Mouse (Mus musculus) cerebellum, adult 9-11 months (tissue): Measurements from ENCODE around the gene Ajap1.
A peak's percentile ranks its signal among the peaks of the same experiment; 100 is the strongest.

ENCODE experiments used
- DNase-seq: peaks from one replicate; pipeline ENCODE4 v3.0.0; 2022

Gene Ajap1

DNA sequence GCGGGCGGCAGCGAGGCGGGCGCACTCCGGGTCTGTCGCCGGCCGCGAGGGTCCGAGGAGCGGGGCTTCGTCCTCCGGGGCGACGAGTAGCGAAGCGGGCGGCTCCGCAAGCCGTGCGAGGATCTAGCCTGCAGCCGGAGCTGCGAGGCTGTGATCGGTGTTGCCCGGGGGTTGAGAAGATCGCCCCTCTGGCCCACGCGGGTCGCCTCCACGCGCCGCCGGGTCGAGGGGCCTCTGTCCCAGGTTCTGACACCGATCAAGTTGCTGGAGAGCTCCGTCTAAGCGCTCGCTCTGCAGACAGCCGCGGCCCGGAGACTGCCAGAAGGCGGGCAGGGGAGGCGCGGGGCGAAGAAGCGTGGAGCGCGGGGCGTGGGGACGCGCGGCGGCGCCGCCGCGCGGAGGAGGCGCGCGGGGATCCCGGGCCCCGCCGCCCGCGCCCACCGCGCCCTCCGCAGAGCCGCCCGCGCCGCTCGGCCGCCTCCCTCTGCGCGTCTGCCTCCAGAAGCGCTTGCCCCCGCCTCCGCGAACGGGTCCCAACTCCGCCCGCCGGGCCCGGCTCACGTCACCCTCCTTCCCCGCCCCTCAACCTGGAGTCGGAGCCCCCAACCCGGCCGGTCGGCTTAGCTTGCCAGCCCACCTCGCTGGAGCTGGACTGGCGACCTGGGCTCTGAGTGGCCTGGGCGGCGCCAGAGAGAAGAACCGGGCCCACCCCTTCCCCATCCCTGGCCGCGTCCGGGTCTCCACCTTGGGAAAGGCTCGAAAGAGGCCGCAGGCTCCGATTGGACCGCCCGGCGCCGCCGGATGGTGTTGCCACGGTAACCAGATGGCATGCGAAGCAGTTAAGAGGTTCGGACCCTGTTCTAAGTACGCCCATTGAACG, at the start of gene Ajap1:
Ajap1 (minus strand) TSS at position 353 of the 880 bp plus-strand sequence.
- DNase-seq: peak; percentile 20

DNA sequence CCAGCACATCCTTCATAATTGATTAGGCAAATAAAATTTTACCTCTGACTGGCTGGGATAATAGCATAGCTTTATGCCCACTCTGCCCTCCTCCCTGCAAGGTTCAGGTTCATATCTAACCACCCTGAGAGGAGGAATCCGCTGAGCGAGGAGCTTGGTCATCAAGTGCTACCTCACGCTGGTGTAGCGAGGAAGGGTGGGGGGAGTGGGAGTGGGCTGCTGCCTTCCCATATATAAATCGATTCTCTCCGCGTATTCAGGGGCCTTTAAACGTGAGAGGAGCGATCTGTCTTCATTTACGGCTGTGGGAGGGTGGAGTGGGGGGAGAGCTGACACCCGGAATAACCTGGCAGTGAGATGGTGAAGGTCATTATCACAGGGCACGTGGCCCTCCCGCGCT, 47.9 kb upstream of the Ajap1 start:
- no peak for DNase-seq

DNA sequence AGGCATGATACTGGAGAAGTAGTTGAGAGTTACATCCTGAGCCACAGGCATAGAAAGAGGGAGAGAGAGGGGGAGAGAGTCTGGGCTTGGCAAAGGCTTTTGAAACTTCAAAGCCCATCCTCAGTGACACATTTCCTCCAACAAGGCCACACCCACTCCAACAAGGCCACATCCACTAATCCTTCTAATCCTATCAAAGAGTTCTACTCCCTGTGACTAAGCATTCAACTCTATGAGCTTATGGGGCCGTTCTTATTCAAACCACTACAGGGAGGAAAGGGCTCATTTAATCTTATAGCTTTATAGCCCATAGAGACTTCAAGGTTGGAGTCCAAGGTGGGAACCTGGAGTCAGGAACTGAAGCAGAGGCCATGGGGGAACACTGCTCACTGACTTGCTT, 39.0 kb upstream of the Ajap1 start:
- no peak for DNase-seq

DNA sequence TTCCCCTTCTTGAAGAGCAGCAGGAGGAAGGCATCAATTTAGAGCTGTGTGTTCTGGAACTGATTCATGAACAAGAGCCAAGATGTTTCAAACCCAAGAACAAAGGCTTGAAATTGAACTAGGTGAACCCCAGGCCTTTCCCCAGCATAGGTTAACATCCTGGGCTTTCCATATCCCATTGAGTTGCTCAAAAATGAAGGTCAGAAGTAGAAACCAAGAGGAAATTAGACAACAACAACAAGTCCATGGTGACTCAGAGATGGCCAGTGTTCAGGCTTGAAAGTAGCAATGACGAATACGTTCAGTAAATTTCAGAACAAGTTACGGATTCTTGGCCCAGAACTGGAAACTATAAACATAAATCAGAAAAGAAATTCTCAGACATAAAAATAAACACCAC, 37.3 kb upstream of the Ajap1 start:
- no peak for DNase-seq

DNA sequence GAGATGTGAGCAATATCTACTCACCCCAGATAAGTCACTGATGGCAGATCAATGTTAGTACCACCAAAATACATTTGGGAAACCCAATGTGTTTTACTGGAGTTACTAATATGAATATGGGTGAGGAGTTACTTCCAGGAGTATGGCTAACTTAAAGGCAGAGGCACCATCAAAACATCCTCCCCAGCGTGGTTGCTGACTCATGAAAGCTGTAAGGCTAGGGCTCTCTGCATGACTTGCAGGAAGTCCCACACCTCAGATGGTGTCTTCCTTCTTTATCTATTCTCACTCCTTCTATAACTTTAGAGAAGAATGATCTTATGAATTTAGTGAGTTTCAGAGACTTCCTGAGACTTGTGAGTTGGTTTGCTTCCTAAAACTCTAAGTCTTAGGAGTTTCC, 36.7 kb upstream of the Ajap1 start:
- DNase-seq: no peak

DNA sequence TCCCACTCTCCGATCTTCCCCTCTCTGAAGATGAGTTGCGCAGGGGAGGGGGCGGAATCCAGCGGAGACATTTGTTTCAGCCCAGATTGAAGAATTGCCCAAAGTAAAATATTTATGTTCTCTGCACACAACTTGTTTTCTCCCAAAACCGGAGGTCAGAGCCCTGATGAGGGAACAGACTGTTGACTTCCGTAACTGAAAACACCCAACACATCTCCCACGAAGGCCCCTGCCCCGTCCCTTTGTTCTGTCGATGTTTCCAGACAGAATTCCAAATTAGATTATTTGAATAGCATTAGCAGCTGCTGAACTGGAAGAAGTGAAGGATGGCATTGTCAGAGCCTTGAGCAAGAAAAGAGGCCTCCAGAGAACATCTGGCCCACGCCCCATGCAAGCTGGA, 33.2 kb upstream of the Ajap1 start:
- DNase-seq: no peak

DNA sequence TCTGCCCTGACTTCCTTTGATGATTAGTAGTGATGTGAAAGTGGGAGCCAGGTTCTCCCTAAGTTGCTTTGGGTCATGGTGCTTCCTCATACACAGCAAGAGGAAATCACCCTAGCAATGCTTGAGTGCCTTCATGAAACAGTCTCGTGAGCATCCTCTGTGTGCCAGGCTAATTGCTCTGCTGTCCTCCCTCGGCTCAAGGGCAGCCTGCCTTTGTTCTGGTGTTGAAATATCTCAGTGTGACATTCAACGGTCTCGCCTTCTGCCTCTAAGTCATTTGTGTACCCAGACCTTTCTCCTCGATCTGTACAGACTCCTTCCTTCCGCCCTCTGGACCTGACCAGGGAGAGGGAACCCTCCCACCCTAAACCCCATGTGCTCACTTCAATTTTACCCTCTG, 31.5 kb upstream of the Ajap1 start:
- no peak for DNase-seq

DNA sequence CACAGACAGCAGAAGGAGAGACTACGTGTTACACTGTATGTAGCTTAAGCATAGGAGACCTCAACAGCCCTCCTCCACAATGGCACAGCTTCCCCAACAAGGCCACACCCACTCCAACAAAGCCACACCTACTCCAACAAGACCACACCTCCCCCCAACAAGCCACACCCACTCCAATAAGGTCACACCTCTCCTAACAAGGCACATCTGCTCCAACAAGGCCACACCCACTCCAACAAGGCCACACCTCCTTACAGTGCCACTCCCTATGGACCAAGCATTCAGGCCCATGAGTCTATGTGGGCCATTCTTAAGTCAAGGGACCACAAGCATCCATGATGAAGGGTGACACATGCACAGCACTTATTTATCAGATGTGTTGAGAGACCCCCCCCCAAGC, 28.9 kb upstream of the Ajap1 start:
- no peak for DNase-seq

DNA sequence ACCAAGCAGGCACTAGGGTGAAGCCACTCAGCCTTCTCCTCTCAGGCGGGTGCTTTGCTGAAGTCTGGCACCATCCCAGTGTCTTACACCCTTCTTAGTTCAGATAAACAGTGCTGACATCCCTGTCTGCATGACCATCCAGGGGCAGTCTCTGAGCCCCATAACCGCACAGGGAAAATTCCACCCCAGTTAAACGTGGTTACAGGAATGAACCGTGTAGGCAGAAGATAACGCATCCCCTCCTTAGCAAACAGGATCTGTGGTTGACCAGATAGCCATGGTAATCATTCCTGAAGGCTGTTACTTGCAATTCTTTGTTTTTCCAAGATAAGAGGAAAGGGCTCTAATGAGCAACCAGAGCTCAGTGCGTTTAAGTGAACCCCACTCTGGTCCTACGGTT, 19.3 kb upstream of the Ajap1 start:
- no peak for DNase-seq

DNA sequence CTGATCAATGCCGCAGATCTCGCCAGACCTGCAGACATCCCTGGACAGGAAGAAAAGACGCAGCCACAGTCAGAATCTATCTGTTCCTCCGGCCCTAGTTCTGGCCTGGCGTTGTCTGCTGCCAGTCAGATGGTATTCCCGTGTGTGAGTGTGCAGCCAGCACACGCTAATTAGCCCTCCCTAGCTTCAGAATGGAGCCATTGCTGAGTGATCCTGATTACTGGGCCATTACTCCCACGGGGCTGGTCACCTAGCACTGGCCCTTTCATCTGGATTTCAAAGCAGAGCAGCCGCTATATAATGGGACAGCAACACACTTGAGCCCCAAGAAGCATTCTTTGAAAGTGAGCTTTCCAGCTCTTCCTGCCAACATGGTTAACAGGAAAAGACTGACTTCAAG, 9.8 kb upstream of the Ajap1 start:
- DNase-seq: no peak

DNA sequence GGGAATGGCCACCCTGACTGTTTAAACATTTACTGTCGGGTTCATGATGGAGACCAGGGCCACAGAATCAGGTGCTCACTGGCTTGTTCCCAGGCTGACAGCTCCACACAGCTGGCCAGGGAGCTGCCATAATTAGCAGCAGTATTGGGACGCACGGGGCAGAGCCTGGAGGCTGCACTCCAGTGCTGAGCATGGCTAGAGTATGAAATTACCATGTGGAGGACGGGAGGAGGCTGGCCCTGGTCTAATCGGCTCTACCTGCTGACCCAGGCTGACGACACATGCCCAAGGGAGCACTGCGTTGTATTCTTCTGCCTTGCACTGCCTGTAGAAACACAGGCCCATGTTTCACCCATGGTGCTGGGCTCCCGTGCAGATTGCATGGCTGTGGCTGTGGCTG, 6.5 kb upstream of the Ajap1 start:
- no peak for DNase-seq

DNA sequence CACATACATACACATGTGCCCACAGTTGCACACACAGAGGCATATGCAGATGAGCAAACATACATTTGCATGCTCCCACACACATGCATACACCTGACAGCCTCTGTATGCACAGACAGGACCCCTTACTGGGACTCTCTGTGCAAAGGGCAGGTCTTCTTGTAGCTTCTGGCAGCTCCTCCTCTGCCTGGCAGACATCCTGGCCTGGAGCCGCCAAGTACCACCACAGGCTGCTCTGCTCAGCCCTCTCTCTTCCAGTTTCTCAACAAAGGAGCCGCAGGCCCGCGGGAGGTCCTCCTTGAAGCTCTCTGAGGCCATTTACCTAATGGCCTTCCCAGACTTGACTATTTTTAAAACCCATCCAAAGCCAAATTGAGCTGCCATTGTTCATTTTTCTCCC, 3.3 kb upstream of the Ajap1 start:
- DNase-seq: no peak

DNA sequence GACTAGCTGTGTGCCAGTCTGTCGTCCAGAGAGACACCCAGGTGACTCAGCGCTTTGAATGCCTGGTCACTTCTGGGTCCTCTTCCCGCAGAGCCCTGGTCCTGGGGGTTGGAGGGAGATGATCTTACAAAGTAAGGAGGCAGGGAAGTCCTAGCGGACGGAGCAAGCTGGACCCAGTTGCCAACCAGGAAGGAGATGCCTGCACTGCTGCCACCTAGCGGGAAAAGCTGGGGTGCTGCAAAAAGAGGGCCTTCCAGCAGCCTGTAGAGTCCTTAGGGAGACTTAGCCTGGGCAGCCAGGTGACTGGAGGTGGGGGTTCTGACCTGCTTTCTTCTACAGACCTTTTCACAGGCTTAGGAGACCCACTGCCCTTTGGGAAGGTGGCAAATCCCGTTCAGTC, 1.8 kb upstream of the Ajap1 start:
- DNase-seq: peak; percentile 62

DNA sequence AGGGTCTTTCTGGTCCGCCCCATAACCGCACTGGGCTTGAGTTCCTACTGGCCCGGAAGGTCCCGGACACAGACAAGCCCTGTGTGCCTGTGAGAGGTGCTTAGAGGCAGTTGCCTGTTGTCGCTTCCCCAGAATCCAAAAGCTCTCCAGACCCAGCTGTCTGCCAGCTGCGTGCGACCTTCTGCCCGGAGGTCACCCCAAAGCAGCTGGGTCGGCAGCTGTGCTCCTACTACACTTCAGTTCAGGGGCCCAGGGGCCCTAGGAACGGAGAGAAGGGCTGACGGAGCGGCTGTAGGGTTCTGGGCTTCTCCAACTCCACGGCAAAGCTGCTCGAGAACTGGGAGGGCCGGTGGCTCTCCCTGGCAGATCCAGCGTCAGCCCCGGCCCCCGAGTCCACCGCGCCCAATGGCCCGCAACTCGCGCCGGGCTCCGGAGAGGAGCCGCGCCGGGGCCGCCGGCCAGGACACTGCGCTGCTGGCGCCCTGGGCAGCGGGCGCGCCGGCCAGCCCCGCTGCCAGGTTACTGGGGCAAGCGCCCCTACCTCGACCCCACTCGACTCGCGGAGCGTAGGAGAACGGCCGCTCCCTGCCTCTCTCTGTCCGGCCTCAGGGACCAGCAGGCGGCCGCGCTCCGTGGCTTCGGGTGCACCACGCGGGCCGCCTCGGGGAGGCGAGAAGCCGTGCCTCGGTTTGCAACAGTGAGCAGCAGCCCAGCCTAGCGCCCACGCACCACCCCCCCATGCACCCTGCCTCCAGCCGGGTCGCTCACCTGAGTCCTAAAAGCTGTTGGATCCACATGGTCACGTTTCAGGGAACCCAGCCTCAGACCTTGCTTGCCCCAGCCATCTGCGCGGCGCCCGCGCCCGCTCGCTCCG, 1.0 kb downstream of the Ajap1 start:
- no peak for DNase-seq

DNA sequence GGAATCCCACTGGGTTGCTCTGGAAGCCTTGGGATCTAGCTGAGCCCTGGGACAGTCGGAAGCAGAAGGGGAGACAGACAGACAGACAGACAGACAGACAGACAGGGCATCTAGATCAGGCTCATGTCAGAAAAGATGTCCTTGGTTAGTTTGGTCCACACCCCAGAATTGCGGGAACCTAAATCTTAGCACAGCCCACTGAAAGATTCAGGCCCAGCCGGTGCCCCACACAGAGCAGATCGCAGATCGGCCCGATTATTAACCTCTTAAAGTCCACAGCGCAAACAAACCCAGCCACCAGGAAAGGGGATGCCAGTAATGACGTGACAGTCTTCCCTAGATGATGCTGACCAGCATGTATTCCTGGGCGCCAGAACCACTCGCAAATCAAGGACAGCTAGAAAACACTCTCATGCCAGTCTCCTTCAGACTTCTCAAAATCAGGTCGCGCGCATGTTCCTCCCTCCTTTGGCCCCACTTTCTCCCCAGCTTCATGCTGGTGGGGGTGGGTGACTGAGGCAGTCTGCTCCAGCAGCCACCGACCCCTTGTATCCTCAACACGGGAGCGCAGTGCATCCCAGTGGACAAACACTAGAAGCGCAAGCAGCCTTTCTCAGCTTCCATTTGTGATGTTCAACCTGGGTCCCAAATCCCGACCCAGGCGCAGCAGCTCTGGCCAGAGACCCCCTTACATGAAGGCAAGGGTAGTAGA, 1.9 kb downstream of the Ajap1 start:
- DNase-seq: peak; percentile 53

DNA sequence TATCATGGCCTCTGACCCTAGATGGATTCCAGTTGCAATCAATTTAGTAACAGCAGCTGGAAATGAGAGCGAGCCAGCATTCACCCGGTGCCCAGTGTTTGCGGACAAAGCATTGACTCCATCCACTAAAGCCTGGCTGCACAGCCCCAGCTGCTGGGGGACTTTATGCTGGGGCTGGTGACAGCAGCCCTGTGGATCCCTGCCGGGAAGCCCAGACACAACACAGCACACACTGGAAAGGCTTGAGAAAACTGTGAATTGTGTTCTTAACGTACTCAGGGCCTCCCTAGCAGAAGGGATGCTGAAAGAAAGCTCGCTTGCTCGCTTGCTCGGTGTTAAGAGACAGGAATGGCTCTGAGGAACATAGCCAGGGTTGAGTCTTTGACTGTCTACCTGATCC, 3.5 kb downstream of the Ajap1 start:
- no peak for DNase-seq

DNA sequence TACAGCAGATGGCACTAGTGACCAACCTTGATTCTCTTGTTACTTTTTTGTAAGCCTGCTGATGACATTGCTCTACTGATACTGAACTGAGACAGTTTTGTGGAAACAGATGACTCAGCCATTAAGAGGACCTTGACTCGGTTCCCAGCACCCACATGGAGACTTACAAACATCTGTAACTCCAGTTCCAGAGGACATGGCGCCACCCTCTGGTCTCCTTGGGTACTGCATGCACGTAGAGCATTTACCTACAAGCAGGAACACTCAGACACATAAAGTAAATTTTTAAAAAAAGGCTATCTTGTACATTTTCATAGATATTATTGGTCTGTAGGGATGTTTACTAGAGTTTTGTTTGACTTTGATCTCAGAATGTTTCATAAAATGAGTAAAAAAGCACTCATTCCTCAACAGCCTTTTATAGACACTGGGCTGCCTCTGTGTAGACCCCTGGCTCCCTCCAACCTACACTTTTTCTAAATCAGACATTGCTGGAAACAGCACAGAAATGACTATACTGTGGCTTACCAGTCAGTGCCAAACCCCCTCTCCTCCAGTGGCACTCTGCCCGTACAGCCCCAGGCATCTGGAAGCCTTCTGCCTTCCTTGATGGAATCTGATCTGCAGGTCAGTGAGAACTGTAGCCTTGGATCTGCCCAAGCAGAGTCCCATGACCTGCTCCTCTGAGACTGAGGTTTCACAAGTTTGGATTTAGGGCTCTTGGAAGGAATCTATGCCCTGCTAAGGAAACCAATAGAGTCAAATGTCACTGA, 8.9 kb downstream of the Ajap1 start:
- DNase-seq: no peak

DNA sequence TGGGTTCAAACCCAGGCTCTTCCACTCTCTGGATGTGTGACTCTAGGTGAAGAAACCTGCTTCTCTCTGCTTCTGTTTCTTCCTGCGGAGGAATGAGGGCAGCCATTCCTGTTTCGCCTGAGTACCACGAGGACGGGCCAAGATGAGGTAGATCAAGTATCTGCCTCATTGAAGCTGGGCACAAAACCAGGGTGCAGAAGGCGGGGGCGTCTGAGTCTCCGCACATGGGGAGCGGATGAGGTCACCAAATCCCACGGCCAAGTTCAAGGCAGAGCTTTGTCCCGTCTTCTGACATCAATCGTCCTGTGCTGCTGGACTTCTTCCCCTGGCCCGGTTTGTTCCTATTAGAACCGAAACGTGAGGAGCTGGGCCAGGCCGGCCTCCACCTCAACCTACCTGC, 12.9 kb downstream of the Ajap1 start:
- no peak for DNase-seq

DNA sequence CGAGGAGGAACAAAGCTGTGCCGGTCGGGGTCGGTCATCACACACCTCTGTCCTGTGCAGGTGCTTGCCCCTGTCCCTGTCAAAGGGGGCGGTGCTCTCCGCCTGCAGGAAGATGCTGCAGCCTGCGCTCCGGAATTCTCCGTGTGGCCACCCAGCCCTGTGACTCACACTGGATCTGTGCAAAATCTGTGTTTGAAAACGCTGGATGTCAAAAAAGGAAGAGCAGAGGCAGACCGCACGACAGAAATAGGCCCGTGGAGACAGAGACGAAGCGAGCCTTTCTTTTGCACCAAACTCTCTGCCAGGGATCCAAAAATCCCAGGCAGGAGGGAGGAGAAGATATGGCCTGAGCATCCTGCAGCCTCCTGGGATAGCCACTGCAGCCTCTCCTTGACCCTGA, 22.7 kb downstream of the Ajap1 start:
- DNase-seq: no peak

DNA sequence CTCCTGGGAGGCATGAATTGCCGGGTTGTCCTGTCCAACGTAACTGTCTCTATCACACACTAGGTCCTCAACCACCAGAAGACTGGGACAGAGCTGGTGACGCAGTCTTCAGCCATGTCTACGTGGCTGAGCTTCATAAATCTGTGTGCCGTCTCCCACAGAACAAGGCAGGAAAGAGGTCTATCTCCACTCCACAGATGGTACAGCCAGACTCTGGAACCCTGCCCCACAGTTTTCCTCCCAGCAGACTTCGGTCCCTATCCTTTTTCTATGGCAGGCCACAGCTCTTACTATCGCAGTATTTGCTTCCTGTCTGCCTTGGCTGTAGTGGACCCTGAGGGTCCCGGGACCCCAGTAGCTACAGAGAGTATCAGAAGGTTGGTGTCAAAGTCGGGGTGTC, 23.1 kb downstream of the Ajap1 start:
- DNase-seq: no peak

DNA sequence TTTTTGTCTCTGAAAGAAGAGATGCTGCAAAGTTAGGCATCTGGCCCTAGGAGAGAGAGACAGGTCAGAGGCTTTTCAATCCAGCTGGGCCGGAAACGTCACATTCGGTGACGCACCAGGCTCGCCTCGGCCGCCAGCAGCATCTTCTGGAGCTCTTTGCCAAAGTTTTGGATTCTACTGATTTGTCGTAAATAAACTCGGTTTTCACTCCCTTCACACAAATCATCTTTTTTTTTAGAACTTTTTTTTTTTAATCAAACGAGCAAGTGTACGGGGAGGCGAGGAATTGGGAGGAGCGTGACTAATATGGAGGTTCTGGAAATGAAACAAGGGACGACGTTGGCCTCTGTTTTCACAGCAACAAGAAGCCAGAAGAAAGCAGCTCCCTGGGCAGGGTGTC, 23.8 kb downstream of the Ajap1 start:
- no peak for DNase-seq

DNA sequence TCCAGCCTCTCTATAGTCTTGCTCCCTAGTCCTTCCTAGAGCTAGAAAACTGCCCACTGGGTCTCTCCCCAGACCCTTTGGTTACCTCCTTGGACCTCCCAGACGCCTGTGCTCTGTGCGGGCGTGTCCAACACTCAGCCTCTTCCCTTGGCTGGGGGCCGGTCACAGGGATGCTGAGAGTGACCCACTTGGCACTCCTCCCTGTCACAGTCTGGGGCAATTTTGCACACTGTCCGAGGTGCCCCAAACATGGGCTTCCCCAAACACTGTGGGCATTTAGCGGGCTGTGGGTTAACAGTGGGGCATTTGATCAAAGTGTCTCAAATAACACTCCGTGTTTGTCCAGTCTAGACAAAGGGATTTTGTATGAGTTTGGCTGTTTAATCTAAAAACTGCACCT, 29.1 kb downstream of the Ajap1 start:
- no peak for DNase-seq

DNA sequence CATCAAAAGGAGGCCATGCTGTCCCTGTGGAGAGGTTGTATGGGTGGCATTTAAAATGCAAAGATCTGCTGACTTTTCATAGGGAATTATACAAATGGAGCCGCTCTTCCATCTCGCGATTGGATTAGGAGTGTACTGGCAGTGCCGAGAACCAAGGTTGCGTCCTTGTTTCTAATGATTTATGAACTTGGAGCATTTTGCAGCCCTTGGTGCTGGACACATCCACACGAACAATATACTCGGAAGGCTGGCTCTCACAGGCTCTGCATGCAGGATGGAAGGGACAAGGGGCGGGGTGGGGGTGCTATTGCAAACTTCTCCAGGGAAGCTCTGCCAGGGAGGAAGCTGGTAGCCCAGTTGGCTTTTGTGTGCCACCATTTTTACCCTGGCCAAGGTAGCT, 31.1 kb downstream of the Ajap1 start:
- no peak for DNase-seq
